Mouse (Mus musculus): ENCODE data around the gene Ttc39d. TPM values are rescaled to one million over a fixed set of nuclear protein-coding genes. Genes with fewer than 3 reads are reported as not detected.
"Not testable (repeated sequence)": the region's sequence is repeated elsewhere in the genome, so short reads cannot be mapped to it uniquely, and the experiment has no call there.

Ttc39d gene
- polyA plus RNA-seq, 1 experiment = 0.05 TPM

DNA sequence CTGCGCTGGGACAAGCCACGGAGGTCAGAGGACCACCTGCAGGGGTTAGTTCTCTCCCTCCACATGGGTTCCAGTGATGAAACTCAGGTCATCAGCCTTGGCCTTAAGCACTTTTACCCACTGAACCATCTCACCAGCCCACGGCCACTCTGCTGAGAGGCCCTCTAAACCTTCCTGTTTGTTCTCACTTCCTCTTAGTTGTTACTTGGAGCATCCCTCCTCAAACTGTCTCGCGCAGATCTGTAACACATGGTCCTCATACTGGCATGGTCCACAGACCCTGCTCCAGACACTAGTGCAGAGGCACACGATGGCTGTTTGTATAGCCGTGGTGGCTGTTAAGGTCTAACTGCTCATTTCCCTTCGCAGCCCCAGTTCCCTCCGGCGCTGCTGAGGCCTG is 23.6 kb upstream of the Ttc39d start:
- TF ChIP-seq CTCF (conservative IDR thresholded peaks at IDR 0.05; ENCODE audit: insufficient read depth, insufficient read length, low read depth, low read length) = no peak
- no peak for TF ChIP-seq POLR2A (IDR thresholded peaks at IDR 0.05; ENCODE audit: low read depth, low read length)
- 0 out of 2 replicates have a peak, but pooled peaks cover 1% of the 10 kb centered on the region for H3K36me3 ChIP-seq (ENCODE audit: control insufficient read depth, insufficient read depth, low read length)
- H3K4me3 ChIP-seq (ENCODE audit: insufficient read depth, low read depth, low read length) = no peak overlapping the region
- no peak overlapping the region for H3K27ac ChIP-seq (ENCODE audit: insufficient read depth, low read depth, low read length)
- whole genome bisulfite sequencing = 83% methylated on average over 10 of the region's 10 CpGs
- no peaks in the 10 kb centered on the region for H3K4me1 ChIP-seq (ENCODE audit: control insufficient read depth, insufficient read depth, low read length)
- DNase-seq = no peak
- no peaks in the 10 kb centered on the region for H3K27me3 ChIP-seq (replicated peaks; ENCODE audit: control insufficient read depth, insufficient read depth, low read length)

DNA sequence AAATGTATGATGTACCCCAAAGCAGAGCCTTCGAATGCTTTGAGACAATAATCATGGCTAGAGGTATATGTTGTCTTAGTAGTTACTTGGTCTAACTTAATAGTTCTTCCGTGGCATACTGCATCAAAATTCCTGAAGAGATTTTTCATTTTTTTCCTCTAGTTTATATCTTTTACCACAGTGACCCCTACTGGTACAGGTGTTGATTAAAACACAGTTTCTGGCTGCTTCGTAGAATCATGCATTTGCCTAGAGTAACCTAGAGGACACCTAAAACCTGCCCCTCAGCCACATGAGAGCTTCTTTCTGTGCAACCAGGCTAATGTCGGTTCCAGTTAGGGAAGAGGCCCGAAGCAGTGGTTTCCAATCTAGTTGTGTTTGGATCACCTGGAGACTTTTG is 14.2 kb upstream of the Ttc39d start:
- TF ChIP-seq CTCF (conservative IDR thresholded peaks at IDR 0.05; ENCODE audit: insufficient read depth, insufficient read length, low read depth, low read length) (no peak), POLR2A (IDR thresholded peaks at IDR 0.05; ENCODE audit: low read depth, low read length) (no peak)
- Histone ChIP-seq H3K4me1 (ENCODE audit: control insufficient read depth, insufficient read depth, low read length) (no peaks in the 10 kb centered on the region), H3K27me3 (replicated peaks; ENCODE audit: control insufficient read depth, insufficient read depth, low read length) (no peaks in the 10 kb centered on the region), H3K36me3 (ENCODE audit: control insufficient read depth, insufficient read depth, low read length) (no peaks in the 10 kb centered on the region; the same call in 1 of the 2 replicates), H3K4me3 (ENCODE audit: insufficient read depth, low read depth, low read length) (no peak overlapping the region), H3K27ac (ENCODE audit: insufficient read depth, low read depth, low read length) (no peak overlapping the region)
- 57% methylated on average over 5 of the region's 5 CpGs for WGBS
- peak; percentile 31 for DNase-seq

DNA sequence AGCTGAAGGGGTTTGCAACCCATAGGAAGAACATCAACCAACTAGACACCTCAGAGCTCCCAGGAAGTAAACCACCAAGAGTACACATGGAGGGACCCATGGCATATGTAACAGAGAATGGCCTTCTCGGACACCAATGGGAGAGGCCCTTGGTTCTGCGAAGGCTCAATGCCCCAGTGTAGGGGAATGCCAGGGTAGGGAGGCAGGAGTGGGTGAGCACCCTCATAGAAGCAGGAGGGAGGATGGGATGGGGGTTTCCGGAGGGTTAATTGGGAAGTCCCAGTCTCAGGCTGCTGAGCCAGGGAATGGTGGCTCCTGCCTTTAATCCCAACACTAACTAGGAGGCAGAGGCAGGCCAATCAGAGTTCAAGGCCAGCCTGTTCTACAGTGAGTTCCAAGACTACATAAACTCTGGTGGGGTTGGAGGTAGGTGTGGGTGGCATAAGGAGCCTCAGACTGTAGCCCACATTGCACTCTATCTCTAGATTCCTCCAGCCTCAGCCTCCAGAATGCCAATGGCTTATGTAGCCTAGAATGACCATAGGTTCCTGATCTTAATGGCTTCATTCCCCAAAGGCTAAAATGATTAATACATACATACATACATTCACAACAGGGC is 8.0 kb upstream of the Ttc39d start:
- WGBS = 95% methylated on average over 3 of the region's 3 CpGs
- H3K36me3 ChIP-seq (ENCODE audit: control insufficient read depth, insufficient read depth, low read length) = peaks cover 7% of the 10 kb centered on the region
- no peak overlapping the region for H3K27ac ChIP-seq (ENCODE audit: insufficient read depth, low read depth, low read length)
- H3K27me3 ChIP-seq (replicated peaks; ENCODE audit: control insufficient read depth, insufficient read depth, low read length) = no peaks in the 10 kb centered on the region
- H3K4me1 ChIP-seq (ENCODE audit: control insufficient read depth, insufficient read depth, low read length) = no peaks in the 10 kb centered on the region
- no peak for DNase-seq
- H3K4me3 ChIP-seq (ENCODE audit: insufficient read depth, low read depth, low read length) = no peak overlapping the region
- TF ChIP-seq POLR2A (IDR thresholded peaks at IDR 0.05; ENCODE audit: low read depth, low read length) (no peak), CTCF (conservative IDR thresholded peaks at IDR 0.05; ENCODE audit: insufficient read depth, insufficient read length, low read depth, low read length) (no peak)

DNA sequence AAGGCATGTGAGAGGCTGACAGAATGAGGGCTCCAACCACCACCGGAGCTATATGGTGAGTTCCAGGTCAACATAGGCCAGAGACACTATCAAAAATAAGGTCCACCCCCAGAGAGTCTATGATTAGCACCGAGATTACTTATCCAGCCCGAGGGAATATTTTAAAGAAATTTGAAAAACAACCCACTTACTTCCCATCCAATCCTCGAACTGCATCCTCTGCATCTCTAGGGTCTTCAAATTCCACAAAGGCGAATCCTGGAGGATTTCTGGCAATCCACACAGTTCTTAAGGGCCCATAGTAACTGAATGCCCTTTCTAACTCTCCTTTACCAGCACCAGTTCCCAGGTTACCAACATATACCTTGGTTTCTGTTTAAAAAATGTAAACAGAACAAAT is 1.6 kb upstream of the Ttc39d start:
- Histone ChIP-seq H3K27me3 (replicated peaks; ENCODE audit: control insufficient read depth, insufficient read depth, low read length) (no peaks in the 10 kb centered on the region), H3K27ac (ENCODE audit: insufficient read depth, low read depth, low read length) (no peak overlapping the region), H3K4me1 (ENCODE audit: control insufficient read depth, insufficient read depth, low read length) (peaks cover 3% of the 10 kb centered on the region; the same call in 1 of the 2 replicates), H3K4me3 (ENCODE audit: insufficient read depth, low read depth, low read length) (peak overlapping the region; percentile 76; the same call in 1 of the 2 replicates), H3K36me3 (ENCODE audit: control insufficient read depth, insufficient read depth, low read length) (peaks cover 11% of the 10 kb centered on the region)
- no peak for DNase-seq
- TF ChIP-seq CTCF (conservative IDR thresholded peaks at IDR 0.05; ENCODE audit: insufficient read depth, insufficient read length, low read depth, low read length) (no peak), POLR2A (IDR thresholded peaks at IDR 0.05; ENCODE audit: low read depth, low read length) (no peak)
- WGBS = 3% methylated on average over 5 of the region's 5 CpGs

DNA sequence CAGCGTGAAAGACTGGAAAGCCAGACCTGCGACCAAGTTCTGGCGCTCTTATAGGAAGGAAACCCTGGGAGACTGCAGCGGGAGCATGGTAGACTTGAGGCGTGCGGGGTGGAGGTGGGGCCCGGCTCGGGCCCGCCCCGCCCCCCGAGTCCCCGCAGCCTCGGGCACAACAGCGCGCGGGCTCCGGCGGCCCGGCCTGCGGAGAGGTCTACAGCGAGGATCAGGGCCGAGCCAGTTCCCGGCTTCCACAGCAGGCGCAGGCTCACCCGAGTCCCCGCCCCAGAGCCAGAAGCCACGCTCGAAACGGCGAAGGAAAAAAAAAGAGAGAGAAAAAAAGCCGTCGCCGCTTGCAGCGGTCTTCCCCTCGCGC is 974 bp upstream of the Ttc39d start:
- no peak for DNase-seq
- Histone ChIP-seq H3K4me3 (ENCODE audit: insufficient read depth, low read depth, low read length) (peak overlapping the region; percentile 76), H3K36me3 (ENCODE audit: control insufficient read depth, insufficient read depth, low read length) (peaks cover 11% of the 10 kb centered on the region), H3K27me3 (replicated peaks; ENCODE audit: control insufficient read depth, insufficient read depth, low read length) (no peaks in the 10 kb centered on the region), H3K27ac (ENCODE audit: insufficient read depth, low read depth, low read length) (peak overlapping the region; percentile 63; the same call in 1 of the 2 replicates), H3K4me1 (ENCODE audit: control insufficient read depth, insufficient read depth, low read length) (peaks cover 3% of the 10 kb centered on the region; the same call in 1 of the 2 replicates)
- TF ChIP-seq POLR2A (IDR thresholded peaks at IDR 0.05; ENCODE audit: low read depth, low read length) (no peak), CTCF (conservative IDR thresholded peaks at IDR 0.05; ENCODE audit: insufficient read depth, insufficient read length, low read depth, low read length) (no peak)
- under 1% methylated on average over 36 of the region's 36 CpGs for WGBS

DNA sequence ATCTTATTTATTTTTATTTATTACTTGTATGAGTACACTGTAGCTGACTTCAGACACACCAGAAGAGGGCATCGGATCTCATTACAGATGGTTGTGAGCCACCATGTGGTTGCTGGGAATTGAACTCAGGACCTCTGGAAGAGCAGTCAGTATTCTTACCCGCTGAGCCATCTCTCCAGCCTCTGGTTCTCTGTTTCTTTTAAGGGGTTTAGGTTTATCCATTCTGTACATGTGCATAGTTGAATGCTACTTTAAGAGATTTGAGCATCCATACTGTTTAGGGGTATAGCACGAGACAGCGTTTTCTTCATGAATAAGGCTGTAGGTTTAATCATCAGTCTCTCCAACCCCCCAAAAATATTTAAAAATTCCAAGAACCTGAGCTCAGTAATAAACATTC is 6.7 kb downstream of the Ttc39d start:
- H3K36me3 ChIP-seq (ENCODE audit: control insufficient read depth, insufficient read depth, low read length); H3K4me3 ChIP-seq (ENCODE audit: insufficient read depth, low read depth, low read length); H3K27me3 ChIP-seq (replicated peaks; ENCODE audit: control insufficient read depth, insufficient read depth, low read length); H3K4me1 ChIP-seq (ENCODE audit: control insufficient read depth, insufficient read depth, low read length); DNase-seq; H3K27ac ChIP-seq (ENCODE audit: insufficient read depth, low read depth, low read length): not testable (repeated sequence)
- 98% methylated on average over 4 of the region's 4 CpGs for WGBS

DNA sequence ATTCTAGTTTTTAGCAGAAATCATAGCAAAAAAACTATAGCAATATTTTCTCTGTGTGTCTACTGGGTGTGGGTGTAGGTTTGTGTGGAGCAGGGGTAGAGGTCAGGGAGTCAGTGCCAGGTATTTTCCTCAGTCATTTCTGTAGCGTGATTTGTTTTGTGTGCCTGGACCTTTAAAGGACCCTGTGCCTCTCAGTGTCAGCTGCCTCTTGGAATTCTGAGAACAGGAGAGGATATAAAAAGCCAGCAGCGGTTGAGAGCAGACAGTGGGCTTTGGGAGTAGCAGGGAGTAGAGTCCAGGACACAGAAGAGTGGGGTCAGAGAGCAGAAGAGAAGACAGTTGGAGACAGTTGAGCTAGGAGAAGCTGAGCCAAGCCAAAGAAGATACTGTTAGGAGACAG is 12.9 kb downstream of the Ttc39d start:
- TF ChIP-seq CTCF (conservative IDR thresholded peaks at IDR 0.05; ENCODE audit: insufficient read depth, insufficient read length, low read depth, low read length) (no peak), POLR2A (IDR thresholded peaks at IDR 0.05; ENCODE audit: low read depth, low read length) (no peak)
- Histone ChIP-seq H3K36me3 (ENCODE audit: control insufficient read depth, insufficient read depth, low read length) (no peaks in the 10 kb centered on the region), H3K4me1 (ENCODE audit: control insufficient read depth, insufficient read depth, low read length) (peaks cover 2% of the 10 kb centered on the region; the same call in 1 of the 2 replicates), H3K4me3 (ENCODE audit: insufficient read depth, low read depth, low read length) (no peak overlapping the region), H3K27me3 (replicated peaks; ENCODE audit: control insufficient read depth, insufficient read depth, low read length) (no peaks in the 10 kb centered on the region), H3K27ac (ENCODE audit: insufficient read depth, low read depth, low read length) (no peak overlapping the region)
- WGBS = 47% methylated on average over 2 of the region's 2 CpGs
- no peak for DNase-seq
